Mouse (Mus musculus): ENCODE measurements at regions not wholly inside any gene's neighbourhood (a gene's known extent, or its start where the extent isn't known, plus 50 kb on each side); places are given as distances from the start of the nearest gene placed in this dataset.

- TF ChIP-seq CTCF (conservative IDR thresholded peaks at IDR 0.05; ENCODE audit: low read length), result no peak
- no peak for TF ChIP-seq NANOG (IDR thresholded peaks at IDR 0.05; ENCODE audit: borderline replicate concordance, low read length)
- no peak for TF ChIP-seq POU5F1 (IDR thresholded peaks at IDR 0.05; ENCODE audit: borderline replicate concordance, low read length)
Observed at GRCm38 (mm10) chr17:85921219-85921673, 223.7 kb downstream of the Srbd1 start.

DNA sequence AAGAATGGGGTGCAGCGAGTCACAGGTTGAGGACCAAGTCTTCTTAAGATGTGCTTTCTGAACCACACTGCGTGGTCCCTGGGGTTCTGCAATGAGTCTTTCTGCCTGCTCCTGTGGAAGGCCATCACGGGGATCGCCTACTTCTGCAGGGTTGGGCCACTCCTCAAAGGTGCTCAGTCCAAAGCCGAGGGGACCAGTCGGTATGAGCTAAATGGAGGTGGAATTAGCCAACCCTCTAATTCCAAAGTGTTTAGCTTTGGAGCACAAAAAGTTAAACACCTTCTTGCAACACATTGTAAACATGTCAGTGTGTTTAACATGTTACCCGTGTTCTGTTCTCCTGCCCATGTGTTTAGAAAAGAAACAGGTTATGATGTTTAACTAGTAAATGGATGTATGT lies 225.1 kb downstream of the Srbd1 start:
- Histone ChIP-seq H3K27me3 (ENCODE audit: insufficient read depth, low read length) (peaks cover 22% of the 10 kb centered on the region), H3K36me3 (ENCODE audit: insufficient read depth, low read length) (no peaks in the 10 kb centered on the region), H3K4me3 (replicated peaks; ENCODE audit: low read length) (no peak overlapping the region), H3K9me3 (ENCODE audit: low read length) (no peaks in the 10 kb centered on the region), H3K4me1 (replicated peaks; ENCODE audit: low read depth, low read length) (peaks cover 5% of the 10 kb centered on the region; the same call in 1 of the 2 replicates)
- TF ChIP-seq CTCF (conservative IDR thresholded peaks at IDR 0.05; ENCODE audit: low read length) (no peak), NANOG (IDR thresholded peaks at IDR 0.05; ENCODE audit: borderline replicate concordance, low read length) (no peak), POU5F1 (IDR thresholded peaks at IDR 0.05; ENCODE audit: borderline replicate concordance, low read length) (no peak)

More at GRCm38 (mm10) chr17:85921219-85921673, 223.7 kb downstream of the Srbd1 start:
- H3K9me3 ChIP-seq (ENCODE audit: low read length), result no peaks in the 10 kb centered on the region
- H3K36me3 ChIP-seq (ENCODE audit: insufficient read depth, low read length), result no peaks in the 10 kb centered on the region
- no peak overlapping the region for H3K4me3 ChIP-seq (replicated peaks; ENCODE audit: low read length)
- H3K27me3 ChIP-seq (ENCODE audit: insufficient read depth, low read length), result peaks cover 22% of the 10 kb centered on the region
- H3K4me1 ChIP-seq (replicated peaks; ENCODE audit: low read depth, low read length), result peaks cover 5% of the 10 kb centered on the region; the same call in 1 of the 2 replicates

- Histone ChIP-seq H3K4me1 (replicated peaks; ENCODE audit: low read depth, low read length) (0 out of 2 replicates have a peak, but pooled peaks cover 5% of the 10 kb centered on the region), H3K9me3 (ENCODE audit: low read length) (peaks cover 4% of the 10 kb centered on the region), H3K27me3 (ENCODE audit: insufficient read depth, low read length) (peaks cover 14% of the 10 kb centered on the region), H3K4me3 (replicated peaks; ENCODE audit: low read length) (no peak overlapping the region), H3K36me3 (ENCODE audit: insufficient read depth, low read length) (no peaks in the 10 kb centered on the region)
- TF ChIP-seq POU5F1 (IDR thresholded peaks at IDR 0.05; ENCODE audit: borderline replicate concordance, low read length), result no peak
- TF ChIP-seq NANOG (IDR thresholded peaks at IDR 0.05; ENCODE audit: borderline replicate concordance, low read length), result no peak
- no peak for TF ChIP-seq CTCF (conservative IDR thresholded peaks at IDR 0.05; ENCODE audit: low read length)
Observed at GRCm38 (mm10) chr17:85915870-85916269, 227.8 kb upstream of the Six2 start.

GRCm38 (mm10) chr17:85914062-85914461 lies 226.0 kb upstream of the Six2 start:
- Histone ChIP-seq H3K4me1 (replicated peaks; ENCODE audit: low read depth, low read length) (no peaks in the 10 kb centered on the region), H3K4me3 (replicated peaks; ENCODE audit: low read length) (no peak overlapping the region), H3K9me3 (ENCODE audit: low read length) (peaks cover 9% of the 10 kb centered on the region), H3K27me3 (ENCODE audit: insufficient read depth, low read length) (peaks cover 3% of the 10 kb centered on the region), H3K36me3 (ENCODE audit: insufficient read depth, low read length) (no peaks in the 10 kb centered on the region)
- TF ChIP-seq POU5F1 (IDR thresholded peaks at IDR 0.05; ENCODE audit: borderline replicate concordance, low read length) (no peak), NANOG (IDR thresholded peaks at IDR 0.05; ENCODE audit: borderline replicate concordance, low read length) (no peak), CTCF (conservative IDR thresholded peaks at IDR 0.05; ENCODE audit: low read length) (no peak)

GRCm38 (mm10) chr17:85908709-85909108 lies 220.6 kb upstream of the Six2 start:
- no peaks in the 10 kb centered on the region for H3K36me3 ChIP-seq (ENCODE audit: insufficient read depth, low read length)
- TF ChIP-seq NANOG (IDR thresholded peaks at IDR 0.05; ENCODE audit: borderline replicate concordance, low read length), result no peak
- TF ChIP-seq POU5F1 (IDR thresholded peaks at IDR 0.05; ENCODE audit: borderline replicate concordance, low read length), result no peak
- no peak for TF ChIP-seq CTCF (conservative IDR thresholded peaks at IDR 0.05; ENCODE audit: low read length)
- H3K27me3 ChIP-seq (ENCODE audit: insufficient read depth, low read length), result no peaks in the 10 kb centered on the region
- peaks cover 16% of the 10 kb centered on the region for H3K9me3 ChIP-seq (ENCODE audit: low read length)
- H3K4me1 ChIP-seq (replicated peaks; ENCODE audit: low read depth, low read length), result 0 out of 2 replicates have a peak, but pooled peaks cover under 1% of the 10 kb centered on the region
- no peak overlapping the region for H3K4me3 ChIP-seq (replicated peaks; ENCODE audit: low read length)

DNA sequence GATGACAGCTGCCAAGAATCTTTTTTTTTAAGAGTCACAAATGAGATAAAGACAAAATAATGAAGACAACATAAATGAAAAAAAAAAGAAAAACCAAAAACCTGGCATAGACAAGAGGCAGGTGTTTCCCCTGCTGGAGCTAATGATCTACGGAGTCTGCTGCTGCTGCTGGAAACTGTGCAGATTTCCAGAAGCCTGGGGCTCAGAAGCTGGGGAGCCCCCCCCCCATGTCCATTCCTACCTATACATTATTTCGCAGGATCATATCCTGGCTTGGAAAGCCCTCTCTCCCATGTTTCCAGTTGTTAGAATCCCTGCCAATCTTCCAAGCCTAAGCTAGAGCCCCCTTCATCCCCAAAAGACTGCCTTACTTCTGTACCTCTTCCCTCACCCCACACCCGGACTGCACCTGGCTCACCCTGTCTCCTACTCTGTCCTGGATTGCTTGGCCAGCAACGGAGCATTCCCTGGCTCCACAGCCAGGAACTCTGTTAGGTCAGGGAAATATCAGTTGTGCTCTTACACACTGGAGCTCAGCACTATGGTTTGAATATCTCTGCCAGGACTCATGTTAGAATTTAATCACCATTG lies 218.6 kb upstream of the Six2 start:
- Histone ChIP-seq H3K4me3 (replicated peaks; ENCODE audit: low read length) (no peak overlapping the region), H3K4me1 (replicated peaks; ENCODE audit: low read depth, low read length) (0 out of 2 replicates have a peak, but pooled peaks cover 3% of the 10 kb centered on the region), H3K27me3 (ENCODE audit: insufficient read depth, low read length) (no peaks in the 10 kb centered on the region), H3K9me3 (ENCODE audit: low read length) (peaks cover 16% of the 10 kb centered on the region), H3K36me3 (ENCODE audit: insufficient read depth, low read length) (no peaks in the 10 kb centered on the region)
- TF ChIP-seq POU5F1 (IDR thresholded peaks at IDR 0.05; ENCODE audit: borderline replicate concordance, low read length) (no peak), NANOG (IDR thresholded peaks at IDR 0.05; ENCODE audit: borderline replicate concordance, low read length) (no peak), CTCF (conservative IDR thresholded peaks at IDR 0.05; ENCODE audit: low read length) (no peak)

GRCm38 (mm10) chr17:85902575-85902974 lies 214.5 kb upstream of the Six2 start:
- H3K4me3 ChIP-seq (replicated peaks; ENCODE audit: low read length), result no peak overlapping the region
- H3K4me1 ChIP-seq (replicated peaks; ENCODE audit: low read depth, low read length), result 0 out of 2 replicates have a peak, but pooled peaks cover 3% of the 10 kb centered on the region
- no peaks in the 10 kb centered on the region for H3K27me3 ChIP-seq (ENCODE audit: insufficient read depth, low read length)
- TF ChIP-seq POU5F1 (IDR thresholded peaks at IDR 0.05; ENCODE audit: borderline replicate concordance, low read length) (no peak), CTCF (conservative IDR thresholded peaks at IDR 0.05; ENCODE audit: low read length) (no peak)
- no peaks in the 10 kb centered on the region for H3K36me3 ChIP-seq (ENCODE audit: insufficient read depth, low read length)
- H3K9me3 ChIP-seq (ENCODE audit: low read length), result 0 out of 2 replicates have a peak, but pooled peaks cover 10% of the 10 kb centered on the region

GRCm38 (mm10) chr17:85899096-85899495 lies 211.0 kb upstream of the Six2 start:
- H3K4me3 ChIP-seq (replicated peaks; ENCODE audit: low read length), result no peak overlapping the region
- peaks cover 10% of the 10 kb centered on the region; the same call in 1 of the 2 replicates for H3K9me3 ChIP-seq (ENCODE audit: low read length)
- no peaks in the 10 kb centered on the region for H3K27me3 ChIP-seq (ENCODE audit: insufficient read depth, low read length)
- TF ChIP-seq POU5F1 (IDR thresholded peaks at IDR 0.05; ENCODE audit: borderline replicate concordance, low read length) (no peak), CTCF (conservative IDR thresholded peaks at IDR 0.05; ENCODE audit: low read length) (no peak), NANOG (IDR thresholded peaks at IDR 0.05; ENCODE audit: borderline replicate concordance, low read length) (no peak)
- H3K36me3 ChIP-seq (ENCODE audit: insufficient read depth, low read length), result no peaks in the 10 kb centered on the region
- H3K4me1 ChIP-seq (replicated peaks; ENCODE audit: low read depth, low read length), result 0 out of 2 replicates have a peak, but pooled peaks cover 3% of the 10 kb centered on the region

Measured in E14TG2a.4 (cell line).